In genomic region chr13:99484905-99485304, GRCm38 (mm10) we compare ENCODE assay signal across 12 mouse cellular contexts. TPM values are rescaled to one million over a fixed set of nuclear protein-coding genes. Genes with fewer than 3 reads are reported as not detected.
DNase-seq lines count a peak whose midpoint lies in the region; ATAC-seq and TF ChIP-seq lines count a peak whose summit lies in the region.
"Had no signal": no experiment of that assay in that cellular context is flagged by ENCODE, and none has a peak within 500 bp of the region (broad histone marks: within the 10 kb centered on the region; RNA-seq: fewer than 3 reads in every experiment).

No protein-coding gene starts in this region.

- no peaks in the 10 kb centered on the region for H3K9me3 ChIP-seq in heart, embryonic 10.5 days
- H3K9me3 ChIP-seq in midbrain, embryonic 12.5 days, result no peaks in the 10 kb centered on the region
- no peaks in the 10 kb centered on the region for H3K9me3 ChIP-seq in midbrain, embryonic 11.5 days (ENCODE audit: control insufficient read depth, low read length)
- no peaks in the 10 kb centered on the region for H3K9me3 ChIP-seq in hindbrain, postnatal 0 days (ENCODE audit: low read length)
- H3K9me3 ChIP-seq: embryonic facial prominence, embryonic 13.5 days had no signal

- TF ChIP-seq CTCF in hindbrain, postnatal 0 days (IDR thresholded peaks at IDR 0.05; ENCODE audit: low read depth), result no peak

- 0 out of 2 replicates have a peak, but pooled peaks have one; percentile 34 for ATAC-seq in midbrain, embryonic 12.5 days (ENCODE audit: low FRiP score, low read depth)
- no peak for ATAC-seq in midbrain, embryonic 11.5 days (ENCODE audit: low FRiP score)
- peak; percentile 30; the same call in 1 of the 2 replicates for ATAC-seq in hindbrain, postnatal 0 days
- ATAC-seq: CD4-positive, CD25-positive, alpha-beta regulatory T cell, adult 4 months had no signal

- H3K27me3 ChIP-seq in heart, embryonic 10.5 days (ENCODE audit: insufficient read depth, poor library complexity, severe bottlenecking), result no peaks in the 10 kb centered on the region
- H3K27me3 ChIP-seq in midbrain, embryonic 12.5 days, result no peaks in the 10 kb centered on the region
- H3K27me3 ChIP-seq in midbrain, embryonic 11.5 days (ENCODE audit: control insufficient read depth, insufficient read depth, low read length), result no peaks in the 10 kb centered on the region
- no peaks in the 10 kb centered on the region for H3K27me3 ChIP-seq in hindbrain, postnatal 0 days (ENCODE audit: insufficient read depth, low read length)
- H3K27me3 ChIP-seq: embryonic facial prominence, embryonic 13.5 days had no signal

- H3K4me3 ChIP-seq in heart, embryonic 10.5 days, result no peak overlapping the region
- H3K4me3 ChIP-seq in midbrain, embryonic 12.5 days, result no peak overlapping the region
- no peak overlapping the region for H3K4me3 ChIP-seq in midbrain, embryonic 11.5 days (ENCODE audit: low read depth, low read length)
- no peak overlapping the region for H3K4me3 ChIP-seq in hindbrain, postnatal 0 days (ENCODE audit: low read length)
- H3K4me3 ChIP-seq: embryonic facial prominence, embryonic 13.5 days; myocyte had no signal

- no peak overlapping the region for H3K9ac ChIP-seq in midbrain, embryonic 12.5 days (replicated peaks)
- H3K9ac ChIP-seq in midbrain, embryonic 11.5 days (ENCODE audit: low read length), result no peak overlapping the region
- H3K9ac ChIP-seq in hindbrain, postnatal 0 days (replicated peaks; ENCODE audit: low read length), result no peak overlapping the region
- H3K9ac ChIP-seq: embryonic facial prominence, embryonic 13.5 days had no signal

- peaks cover 14% of the 10 kb centered on the region for H3K36me3 ChIP-seq in heart, embryonic 10.5 days
- H3K36me3 ChIP-seq in midbrain, embryonic 12.5 days, result peaks cover 36% of the 10 kb centered on the region
- peaks cover 9% of the 10 kb centered on the region; the same call in 1 of the 2 replicates for H3K36me3 ChIP-seq in midbrain, embryonic 11.5 days (ENCODE audit: control insufficient read depth, insufficient read depth, low read length)
- no peaks in the 10 kb centered on the region for H3K36me3 ChIP-seq in hindbrain, postnatal 0 days (ENCODE audit: insufficient read depth, low read length)

- intact Hi-C loops in heart, postnatal 14 days (cut with DNase I), result no loop called here

- DNase-seq in heart, embryonic 10.5 days (ENCODE audit: low spot score), result no peak
- DNase-seq in heart, postnatal 14 days, result no peak
- DNase-seq in midbrain, embryonic 11.5 days (ENCODE audit: low spot score, missing footprints), result no peak
- DNase-seq in hindbrain, postnatal 0 days (ENCODE audit: low spot score), result no peak
- no peak for DNase-seq in embryo, embryonic 11 days
- no peak for DNase-seq in spleen, adult 18-20 months
- DNase-seq in left cerebral cortex, adult 11 months (ENCODE audit: low spot score), result no peak
- DNase-seq: layer of hippocampus, postnatal 36 days had no signal

- H3K27ac ChIP-seq in heart, embryonic 10.5 days, result 0 out of 2 replicates have a peak overlapping the region, but pooled peaks have one; percentile 31
- peak overlapping the region; percentile 30; the same call in 1 of the 2 replicates for H3K27ac ChIP-seq in midbrain, embryonic 12.5 days (replicated peaks)
- H3K27ac ChIP-seq in midbrain, embryonic 11.5 days (ENCODE audit: low read depth, low read length), result no peak overlapping the region
- no peak overlapping the region for H3K27ac ChIP-seq in hindbrain, postnatal 0 days
- H3K27ac ChIP-seq: embryonic facial prominence, embryonic 13.5 days had no signal

- H3K4me2 ChIP-seq in midbrain, embryonic 12.5 days (replicated peaks), result no peak overlapping the region
- no peak overlapping the region for H3K4me2 ChIP-seq in midbrain, embryonic 11.5 days
- no peak overlapping the region for H3K4me2 ChIP-seq in hindbrain, postnatal 0 days (ENCODE audit: low read depth, low read length)
- H3K4me2 ChIP-seq: embryonic facial prominence, embryonic 13.5 days had no signal

- peaks cover 31% of the 10 kb centered on the region for H3K4me1 ChIP-seq in heart, embryonic 10.5 days
- H3K4me1 ChIP-seq in midbrain, embryonic 12.5 days, result peaks cover 41% of the 10 kb centered on the region
- H3K4me1 ChIP-seq in midbrain, embryonic 11.5 days (ENCODE audit: control insufficient read depth, insufficient read depth, low read length), result peaks cover 20% of the 10 kb centered on the region
- peaks cover 10% of the 10 kb centered on the region for H3K4me1 ChIP-seq in hindbrain, postnatal 0 days (ENCODE audit: insufficient read depth, low read length)

- WGBS in heart, embryonic 10.5 days, result 69% methylated on average over 10 of the region's 10 CpGs
- 76% methylated on average over 10 of the region's 10 CpGs for WGBS in midbrain, embryonic 12.5 days
- WGBS in midbrain, embryonic 11.5 days, result 84% methylated on average over 10 of the region's 10 CpGs
- WGBS in hindbrain, postnatal 0 days, result 39% methylated on average over 10 of the region's 10 CpGs

RNA-seq across cellular contexts. Expression of gene Map1b, which starts 31.4 kb away (rescaled TPM):
- polyA plus RNA-seq in heart, embryonic 10.5 days (2016; fragmentation: Nextera tagmentation; extraction: Ambion mirVana), result 164 and 186 TPM in 2 replicates
- total RNA-seq in heart, postnatal 14 days (2021), result 10 to 100 TPM; 20.6 to 24.3 TPM
- 1,345 and 1,353 TPM in 2 replicates for polyA plus RNA-seq in midbrain, embryonic 12.5 days (2016; fragmentation: Nextera tagmentation; extraction: Ambion mirVana)
- polyA plus RNA-seq in midbrain, embryonic 11.5 days (2014; fragmentation: Nextera tagmentation; extraction: Ambion mirVana), result 911 and 979 TPM in 2 replicates
- total RNA-seq in hindbrain, postnatal 0 days (2014; rRNA removed), result 690 and 787 TPM in 2 replicates
- polyA plus RNA-seq in hindbrain, postnatal 0 days (2015; fragmentation: Nextera tagmentation; extraction: Ambion mirVana), result 1,844 and 1,981 TPM in 2 replicates

Comparison
In these comparisons a context has a peak if more than half of its experiments do, and no peak if none do; other contexts are left out.
1. H3K27ac ChIP-seq: peak in heart, embryonic 10.5 days (single experiment) and midbrain, embryonic 12.5 days (single experiment); none in midbrain, embryonic 11.5 days (single experiment) and hindbrain, postnatal 0 days (single experiment).